Mouse (Mus musculus) C2C12 (cell line): Measurements from ENCODE around the gene Gm6588. TPM values are rescaled to one million over a fixed set of nuclear protein-coding genes. Genes with fewer than 3 reads are reported as not detected.
"Not testable (repeated sequence)": the region's sequence is repeated elsewhere in the genome, so short reads cannot be mapped to it uniquely, and the experiment has no call there.

Experiments used
- H3K27me3 ChIP-seq: one replicate; pipeline ENCODE4 v1.6.1; 2011; ENCODE audit not compliant: control insufficient read depth, insufficient read depth, insufficient read length
- H3K36me3 ChIP-seq: one replicate; pipeline ENCODE4 v1.6.1; 2011; ENCODE audit not compliant: control insufficient read depth, insufficient read depth
- H3K4me3 ChIP-seq: one replicate; pipeline ENCODE4 v1.5.1; 2011; ENCODE audit warnings: mild to moderate bottlenecking, control low read depth; ENCODE audit not compliant: poor library complexity, insufficient read depth, severe bottlenecking
- H3K79me2 ChIP-seq: one replicate; pipeline ENCODE4 v1.6.1; 2011; ENCODE audit not compliant: control insufficient read depth, insufficient read depth
- H3K79me3 ChIP-seq: one replicate; pipeline ENCODE4 v1.6.1; 2011; ENCODE audit warnings: low read depth, control low read depth
- H3ac ChIP-seq: one replicate; pipeline ENCODE3; 2011; ENCODE audit warnings: low read depth; ENCODE audit not compliant: control insufficient read depth, insufficient read length
- CEBPB ChIP-seq: IDR thresholded peaks from one replicate; pipeline ENCODE4 v1.6.1; 2011; ENCODE audit warnings: low read depth, mild to moderate bottlenecking, control low read depth, moderate library complexity
- CTCF ChIP-seq: IDR thresholded peaks from one replicate; pipeline ENCODE4 v1.5.1; 2011; ENCODE audit not compliant: control insufficient read depth, insufficient read depth, insufficient read length
- FOSL1 ChIP-seq: IDR thresholded peaks from one replicate; pipeline ENCODE4 v1.8.0; 2011; ENCODE audit warnings: mild to moderate bottlenecking, low read length; ENCODE audit not compliant: poor library complexity, insufficient read depth, severe bottlenecking
- MAX ChIP-seq: IDR thresholded peaks from one replicate; pipeline ENCODE4 v1.6.1; 2011; ENCODE audit warnings: mild to moderate bottlenecking, control low read depth
- MYOD1 ChIP-seq: IDR thresholded peaks from one replicate; pipeline ENCODE4 v1.6.1; 2011; ENCODE audit warnings: low read depth; ENCODE audit not compliant: control insufficient read depth, insufficient read length
- MYOG ChIP-seq: IDR thresholded peaks from one replicate; pipeline ENCODE4 v1.6.1; 2011; ENCODE audit not compliant: control insufficient read depth, insufficient read length; ENCODE audit errors: extremely low read depth
- USF1 ChIP-seq: IDR thresholded peaks from one replicate; pipeline ENCODE4 v1.6.1; 2011; ENCODE audit warnings: low read depth, mild to moderate bottlenecking, control low read depth, moderate library complexity
- polyA plus RNA-seq: library from polyadenylated mRNA; unstranded; fragments of >200 nt; fragmentation: generic; extraction: Trizol; gene quantifications from one replicate; pipeline ENCODE4 v1.2.1, GENCODE M21; 2012; ENCODE audit warnings: missing spikeins

The Gm6588 gene
- polyA plus RNA-seq, 1 experiment = not detected

- no peaks in the 10 kb centered on the region for H3K79me3 ChIP-seq
- H3ac ChIP-seq = no peak overlapping the region
- H3K36me3 ChIP-seq = no peaks in the 10 kb centered on the region
- H3K27me3 ChIP-seq = peaks cover 36% of the 10 kb centered on the region
- H3K4me3 ChIP-seq = no peak overlapping the region
- TF ChIP-seq MYOD1 = no peak
- TF ChIP-seq MAX = no peak
- no peak for TF ChIP-seq FOSL1
- no peak for TF ChIP-seq USF1
- no peaks in the 10 kb centered on the region for H3K79me2 ChIP-seq
Measured at GRCm38 (mm10) chr5:112411514-112412335, 37.5 kb upstream of the Gm6588 start.

GRCm38 (mm10) chr5:112412781-112413180 is 36.4 kb upstream of the Gm6588 start:
- H3K4me3 ChIP-seq, H3K36me3 ChIP-seq, H3K79me2 ChIP-seq, H3K79me3 ChIP-seq, H3ac ChIP-seq: not testable (repeated sequence)
- peaks cover 33% of the 10 kb centered on the region for H3K27me3 ChIP-seq

- TF ChIP-seq MYOD1 (no peak), FOSL1 (no peak), CEBPB (no peak), MYOG (no peak), CTCF (no peak), MAX (no peak), USF1 (no peak)
- Histone ChIP-seq H3ac (no peak overlapping the region), H3K79me3 (no peaks in the 10 kb centered on the region), H3K27me3 (peaks cover 26% of the 10 kb centered on the region), H3K4me3 (no peak overlapping the region), H3K79me2 (no peaks in the 10 kb centered on the region), H3K36me3 (no peaks in the 10 kb centered on the region)
Measured at GRCm38 (mm10) chr5:112416673-112417072, 32.6 kb upstream of the Gm6588 start.

- Histone ChIP-seq H3K27me3 (peaks cover 30% of the 10 kb centered on the region), H3K4me3 (no peak overlapping the region), H3K36me3 (no peaks in the 10 kb centered on the region), H3K79me3 (no peaks in the 10 kb centered on the region), H3ac (no peak overlapping the region), H3K79me2 (no peaks in the 10 kb centered on the region)
- TF ChIP-seq MAX = no peak
- no peak for TF ChIP-seq CEBPB
- no peak for TF ChIP-seq MYOG
- TF ChIP-seq MYOD1 = no peak
- no peak for TF ChIP-seq FOSL1
- TF ChIP-seq USF1 = no peak
- no peak for TF ChIP-seq CTCF
Measured at GRCm38 (mm10) chr5:112418023-112418422, 31.2 kb upstream of the Gm6588 start.

GRCm38 (mm10) chr5:112419535-112419934 is 29.7 kb upstream of the Gm6588 start:
- no peak overlapping the region for H3K4me3 ChIP-seq
- no peaks in the 10 kb centered on the region for H3K79me2 ChIP-seq
- H3K36me3 ChIP-seq = no peaks in the 10 kb centered on the region
- no peaks in the 10 kb centered on the region for H3K79me3 ChIP-seq
- no peak overlapping the region for H3ac ChIP-seq
- peaks cover 45% of the 10 kb centered on the region for H3K27me3 ChIP-seq
- TF ChIP-seq CTCF (no peak), USF1 (no peak), MAX (no peak), FOSL1 (no peak), MYOD1 (no peak), MYOG (no peak)

GRCm38 (mm10) chr5:112426635-112427034 is 22.6 kb upstream of the Gm6588 start:
- Histone ChIP-seq H3K27me3 (peaks cover 68% of the 10 kb centered on the region), H3K4me3 (no peak overlapping the region), H3K79me2 (no peaks in the 10 kb centered on the region), H3K79me3 (no peaks in the 10 kb centered on the region), H3K36me3 (no peaks in the 10 kb centered on the region), H3ac (no peak overlapping the region)
- TF ChIP-seq CEBPB = no peak
- no peak for TF ChIP-seq USF1
- TF ChIP-seq MAX = no peak
- no peak for TF ChIP-seq FOSL1
- no peak for TF ChIP-seq CTCF
- no peak for TF ChIP-seq MYOD1
- TF ChIP-seq MYOG = no peak
